Mouse (Mus musculus) forebrain, embryonic 12.5 days (tissue): ENCODE results near the gene Foxb1. TPM values are rescaled to one million over a fixed set of nuclear protein-coding genes. Genes with fewer than 3 reads are reported as not detected.

ENCODE experiments used
- ATAC-seq: fragments of 200-750 bp; cut with Nextera tagmentation; 2 replicates; pipeline ENCODE4 v1.8.0; 2017; ENCODE audit warnings: moderate TSS enrichment; ENCODE audit not compliant: low FRiP score
- H3K27ac ChIP-seq: fragments of 300-500 bp; sonication (generic); 2 replicates; pipeline ENCODE4 v1.5.1; 2016; ENCODE audit warnings: mild to moderate bottlenecking
- H3K27me3 ChIP-seq: fragments of 300-500 bp; sonication (generic); 2 replicates; pipeline ENCODE4 v1.6.1; 2016; ENCODE audit warnings: mild to moderate bottlenecking
- H3K36me3 ChIP-seq: fragments of 300-500 bp; sonication (generic); replicated peaks from 2 replicates; pipeline ENCODE4 v1.6.1; 2016; ENCODE audit warnings: mild to moderate bottlenecking
- H3K4me1 ChIP-seq: fragments of 300-500 bp; sonication (generic); 2 replicates; pipeline ENCODE4 v1.6.1; 2016
- H3K4me2 ChIP-seq: fragments of 300-500 bp; sonication (generic); 2 replicates; pipeline ENCODE4 v1.6.1; 2016; ENCODE audit warnings: mild to moderate bottlenecking, moderate library complexity
- H3K4me3 ChIP-seq: fragments of 300-500 bp; sonication (generic); replicated peaks from 2 replicates; pipeline ENCODE4 v1.5.1; 2016; ENCODE audit warnings: mild to moderate bottlenecking
- H3K9ac ChIP-seq: fragments of 300-500 bp; sonication (generic); 2 replicates; pipeline ENCODE4 v1.6.1; 2016; ENCODE audit warnings: mild to moderate bottlenecking
- H3K9me3 ChIP-seq: fragments of 300-500 bp; sonication (generic); 2 replicates; pipeline ENCODE4 v1.6.1; 2016
- WGBS: fragments of 180-500 bp; shearing (Covaris S2); methylation state at CpG from one replicate; pipeline ENCODE4 v1.1.7; 2016; 5-methylcytosine and 5-hydroxymethylcytosine counted together
- polyA plus RNA-seq: library from polyadenylated mRNA; unstranded; fragments of >200 nt; fragmentation: Nextera tagmentation; extraction: Ambion mirVana; gene quantifications from 2 replicates; pipeline ENCODE4 v1.2.1, GENCODE M21; 2016

Foxb1 gene
- polyA plus RNA-seq, 1 experiment from 2014 or later: 2.8 TPM

DNA sequence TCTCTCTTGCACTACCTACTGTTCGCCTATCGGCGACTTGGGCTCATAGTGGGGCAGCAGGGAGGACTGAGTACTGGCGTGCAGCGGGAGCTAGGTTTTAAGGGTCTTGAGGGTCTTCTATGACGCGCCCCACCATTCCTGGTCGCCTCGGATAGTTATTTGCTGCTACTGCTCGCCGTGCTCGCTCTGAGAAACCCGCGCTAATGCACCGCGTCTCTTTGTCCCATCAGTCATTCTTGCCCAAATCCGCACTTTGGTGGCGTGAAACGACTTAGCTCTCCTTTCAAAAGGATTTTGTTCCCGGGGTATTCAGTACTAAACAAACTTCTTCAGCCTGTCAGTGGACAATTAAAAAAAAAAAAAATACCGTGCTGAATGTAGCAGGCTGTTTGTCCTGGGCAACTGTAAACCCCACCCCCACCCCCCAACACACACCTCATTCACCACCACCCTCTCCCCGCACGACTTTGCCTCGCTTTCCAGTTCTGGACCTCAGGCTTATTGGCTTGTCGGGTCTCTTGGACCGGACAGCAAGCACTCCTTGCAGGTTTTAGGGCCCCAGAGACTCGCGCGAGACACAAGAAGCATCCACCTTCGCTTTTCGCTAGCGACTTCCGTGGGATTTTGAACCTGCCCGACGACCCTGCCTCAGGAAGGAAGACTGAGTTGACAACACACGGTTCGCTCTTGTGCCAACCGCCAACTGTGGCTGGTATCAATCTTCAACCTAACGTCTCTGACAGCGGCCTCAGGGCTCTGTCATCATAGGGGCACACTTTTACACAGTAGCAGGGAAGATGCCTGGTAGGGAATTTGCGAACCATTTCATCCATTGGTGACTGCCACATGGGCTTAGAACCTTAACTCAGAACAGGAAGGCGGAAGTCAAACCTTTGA, 4.1 kb upstream of the Foxb1 start:
- Histone ChIP-seq H3K9ac (no peak overlapping the region), H3K9me3 (no peaks in the 10 kb centered on the region), H3K27ac (0 out of 2 replicates have a peak overlapping the region, but pooled peaks have one; percentile 14), H3K4me2 (peak overlapping the region; percentile 42), H3K4me3 (peak overlapping the region; percentile 19), H3K27me3 (peaks cover 94% of the 10 kb centered on the region), H3K4me1 (peaks cover 91% of the 10 kb centered on the region), H3K36me3 (no peaks in the 10 kb centered on the region)
- under 1% methylated on average over 42 of the region's 42 CpGs for WGBS
- ATAC-seq: no peak

DNA sequence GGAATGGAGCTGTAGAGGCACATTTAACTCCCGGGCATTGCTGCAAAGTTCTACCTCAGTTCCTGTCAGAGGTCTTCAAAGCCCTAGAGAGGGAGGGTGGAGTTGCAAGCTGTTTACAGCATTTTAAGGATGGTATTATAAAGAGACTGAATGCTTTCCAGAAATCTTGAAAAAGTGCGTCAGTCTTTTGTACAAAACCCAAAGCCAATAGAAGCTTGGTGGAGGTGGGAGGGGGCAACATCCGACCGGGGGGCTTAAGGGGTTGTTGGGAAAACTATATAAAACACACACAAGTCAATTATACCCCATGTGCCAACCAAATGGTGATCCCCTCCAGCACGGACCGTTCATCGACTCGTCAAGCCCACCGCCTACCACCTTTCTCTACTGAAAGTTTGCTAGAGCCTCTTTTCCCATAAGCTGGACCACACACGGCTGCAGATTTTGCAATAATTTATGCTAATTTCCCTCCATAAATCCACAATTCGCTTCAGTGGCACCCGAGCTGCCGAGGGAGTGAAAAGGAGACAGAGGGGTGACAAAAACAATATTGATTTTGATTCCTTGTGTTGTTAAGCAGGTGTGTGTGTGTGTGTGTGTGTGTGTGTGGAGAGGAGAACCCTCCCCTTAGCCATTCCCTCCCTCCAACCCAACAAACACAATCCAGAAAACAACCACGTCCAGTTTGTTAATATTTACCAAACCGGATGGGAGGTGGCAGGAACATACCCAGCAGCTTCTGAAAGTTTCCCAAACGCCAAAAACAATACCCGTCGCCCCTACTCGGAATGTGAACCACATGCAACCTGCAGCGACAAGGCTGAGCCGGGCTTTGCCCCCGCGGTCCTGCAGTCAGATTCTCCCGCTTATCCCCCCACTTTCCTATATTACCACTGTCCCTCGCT, 3.2 kb upstream of the Foxb1 start:
- Histone ChIP-seq H3K4me1 (peaks cover 91% of the 10 kb centered on the region), H3K4me2 (peak overlapping the region; percentile 42), H3K9ac (no peak overlapping the region), H3K4me3 (peak overlapping the region; percentile 19), H3K27me3 (peaks cover 94% of the 10 kb centered on the region), H3K27ac (0 out of 2 replicates have a peak overlapping the region, but pooled peaks have one; percentile 14), H3K9me3 (no peaks in the 10 kb centered on the region), H3K36me3 (no peaks in the 10 kb centered on the region)
- ATAC-seq: no peak
- WGBS: under 1% methylated on average over 25 of the region's 25 CpGs

DNA sequence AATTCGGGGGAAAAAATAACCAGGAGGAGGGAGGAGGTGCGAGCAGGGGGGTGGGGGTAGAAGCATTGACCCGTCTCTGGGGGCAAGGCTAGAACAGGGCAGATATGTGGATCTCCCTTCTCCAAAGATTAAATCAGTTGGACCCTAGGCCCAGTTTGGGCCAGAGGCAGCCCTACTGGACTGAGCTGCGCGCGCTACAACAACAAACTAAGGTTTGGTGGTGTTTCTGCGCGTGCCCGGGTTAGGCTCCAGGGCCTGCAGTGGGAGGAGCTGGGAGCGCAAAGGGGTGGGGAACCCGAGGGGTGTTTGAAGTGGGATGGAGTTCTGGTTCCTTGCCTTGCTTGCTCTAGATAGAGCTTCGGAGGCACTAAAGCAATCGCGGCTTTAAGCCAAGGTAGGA, 2.0 kb upstream of the Foxb1 start:
- Histone ChIP-seq H3K9me3 (no peaks in the 10 kb centered on the region), H3K36me3 (no peaks in the 10 kb centered on the region), H3K4me3 (no peak overlapping the region), H3K27ac (no peak overlapping the region), H3K9ac (no peak overlapping the region), H3K4me2 (peak overlapping the region; percentile 42), H3K27me3 (peaks cover 93% of the 10 kb centered on the region), H3K4me1 (peaks cover 86% of the 10 kb centered on the region)
- 0% methylated on average over 14 of the region's 14 CpGs for WGBS
- no peak for ATAC-seq

DNA sequence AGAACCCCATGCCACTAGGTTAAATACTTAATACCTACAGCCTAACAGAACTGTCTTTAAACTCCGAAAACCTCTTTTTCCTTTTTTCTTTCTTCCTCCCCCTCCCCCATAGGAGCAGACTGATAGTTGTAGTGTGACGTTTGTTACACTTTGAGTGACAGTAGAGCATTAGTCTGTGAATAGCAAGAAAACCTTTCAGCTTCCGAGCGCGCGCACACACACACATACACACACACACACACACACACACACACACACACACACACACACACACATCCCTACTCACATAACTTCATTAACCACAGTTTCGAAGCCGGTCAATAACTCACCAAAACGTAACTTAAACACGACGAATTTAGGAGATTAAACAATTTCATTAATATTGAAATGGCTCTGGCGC, 1.5 kb upstream of the Foxb1 start:
- no peaks in the 10 kb centered on the region for H3K9me3 ChIP-seq
- ATAC-seq: no peak
- H3K4me3 ChIP-seq: no peak overlapping the region
- no peak overlapping the region for H3K27ac ChIP-seq
- no peaks in the 10 kb centered on the region for H3K36me3 ChIP-seq
- peaks cover 91% of the 10 kb centered on the region for H3K27me3 ChIP-seq
- 2% methylated on average over 12 of the region's 12 CpGs for WGBS
- no peak overlapping the region for H3K9ac ChIP-seq
- peak overlapping the region; percentile 26; the same call in 1 of the 2 replicates for H3K4me2 ChIP-seq
- H3K4me1 ChIP-seq: peaks cover 82% of the 10 kb centered on the region

DNA sequence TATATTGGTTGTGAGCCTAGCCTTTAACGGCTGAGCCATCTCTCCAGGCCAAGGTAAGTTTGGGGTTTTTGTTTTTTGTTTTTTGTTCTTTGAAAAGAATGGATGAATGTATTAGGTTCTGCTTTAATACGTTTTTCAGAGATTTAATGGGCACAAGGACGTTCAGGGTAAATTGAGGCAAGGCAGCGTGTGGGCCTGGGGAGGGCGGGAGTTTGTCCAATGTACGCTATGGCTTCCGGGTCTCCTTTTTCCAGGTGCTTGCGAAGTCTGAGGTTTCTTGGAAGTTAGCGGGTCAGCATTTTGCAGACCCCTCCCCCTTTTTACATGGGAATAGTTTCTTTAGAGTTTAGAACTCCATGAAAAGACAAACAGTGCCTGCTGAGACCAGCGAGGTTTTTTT, 829 bp upstream of the Foxb1 start:
- ATAC-seq: no peak
- Histone ChIP-seq H3K36me3 (no peaks in the 10 kb centered on the region), H3K9ac (no peak overlapping the region), H3K4me2 (peak overlapping the region; percentile 51; the same call in 1 of the 2 replicates), H3K27ac (no peak overlapping the region), H3K9me3 (no peaks in the 10 kb centered on the region), H3K4me3 (no peak overlapping the region), H3K27me3 (peaks cover 95% of the 10 kb centered on the region), H3K4me1 (peaks cover 79% of the 10 kb centered on the region)
- 1% methylated on average over 10 of the region's 10 CpGs for WGBS

DNA sequence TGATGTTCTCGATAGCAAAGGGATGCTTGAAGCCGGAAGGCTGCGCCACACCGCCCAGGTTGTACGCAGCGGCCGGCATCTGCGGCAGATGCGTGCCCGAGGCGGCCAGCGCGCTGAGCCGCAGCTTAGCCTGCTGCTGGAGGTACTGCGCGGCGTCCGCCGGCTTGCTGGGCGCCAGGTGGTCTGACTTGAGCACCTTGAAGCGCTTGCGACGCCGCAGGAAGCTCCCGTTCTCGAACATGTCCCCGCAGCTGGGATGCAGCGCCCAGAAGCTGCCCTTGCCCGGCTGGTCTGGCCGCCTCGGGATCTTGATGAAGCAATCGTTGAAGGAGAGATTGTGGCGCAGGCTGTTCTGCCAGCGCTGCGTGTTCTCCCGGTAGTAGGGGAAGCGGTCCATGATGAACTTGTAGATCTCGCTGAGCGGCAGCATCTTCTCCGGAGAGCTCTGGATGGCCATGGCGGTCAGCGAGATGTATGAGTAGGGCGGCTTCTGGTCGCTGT, 969 bp downstream of the Foxb1 start:
- no peaks in the 10 kb centered on the region for H3K36me3 ChIP-seq

DNA sequence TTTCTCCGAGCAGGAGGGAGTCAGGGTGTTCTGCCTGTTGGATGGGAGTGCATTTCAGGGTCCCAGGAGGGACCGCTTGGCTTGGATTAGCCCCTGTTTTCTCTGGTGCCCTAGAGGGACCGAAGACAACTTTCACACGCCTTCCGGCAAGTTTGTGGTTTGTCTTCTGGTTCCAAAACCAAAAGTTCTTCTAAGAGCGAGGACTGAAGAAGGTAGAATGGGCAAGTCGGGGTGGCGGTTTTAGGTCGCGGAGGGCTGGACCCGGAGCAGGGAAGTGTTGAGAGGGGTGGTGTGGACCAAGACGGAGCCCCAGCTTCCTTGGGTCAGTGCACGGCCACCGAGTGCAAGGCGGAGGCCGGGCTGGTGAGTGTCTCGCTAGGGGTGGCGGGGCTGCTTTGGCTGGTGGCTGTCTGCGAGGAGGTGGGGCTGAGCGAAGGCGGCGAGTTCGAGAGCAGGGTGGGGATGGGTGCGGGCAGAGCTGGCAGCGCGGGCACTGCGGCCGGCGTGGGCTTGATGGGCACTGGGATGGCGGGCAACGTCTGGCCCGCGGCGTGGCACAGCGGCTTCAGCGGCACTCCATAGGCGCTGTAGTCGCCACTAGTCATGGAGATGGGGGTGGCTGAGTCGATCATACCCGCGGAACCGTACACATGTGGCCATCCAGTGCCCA, 1.7 kb downstream of the Foxb1 start:
- peak overlapping the region; percentile 51 for H3K4me2 ChIP-seq
- H3K4me3 ChIP-seq: peak overlapping the region; percentile 36
- peak overlapping the region; percentile 44 for H3K9ac ChIP-seq
- H3K36me3 ChIP-seq: no peaks in the 10 kb centered on the region
- H3K9me3 ChIP-seq: no peaks in the 10 kb centered on the region
- H3K4me1 ChIP-seq: peaks cover 75% of the 10 kb centered on the region
- H3K27me3 ChIP-seq: peaks cover 95% of the 10 kb centered on the region
- no peak for ATAC-seq
- H3K27ac ChIP-seq: no peak overlapping the region
- WGBS: under 1% methylated on average over 42 of the region's 42 CpGs

More for the DNA sequence above, 969 bp downstream of the Foxb1 start:
- WGBS: under 1% methylated on average over 44 of the region's 44 CpGs
- H3K4me1 ChIP-seq: peaks cover 76% of the 10 kb centered on the region
- H3K27me3 ChIP-seq: peaks cover 95% of the 10 kb centered on the region
- peak overlapping the region; percentile 51 for H3K4me2 ChIP-seq
- no peaks in the 10 kb centered on the region for H3K9me3 ChIP-seq
- 0 out of 2 replicates have a peak overlapping the region, but pooled peaks have one; percentile 25 for H3K27ac ChIP-seq
- ATAC-seq: no peak
- H3K9ac ChIP-seq: peak overlapping the region; percentile 44
- H3K4me3 ChIP-seq: peak overlapping the region; percentile 36

DNA sequence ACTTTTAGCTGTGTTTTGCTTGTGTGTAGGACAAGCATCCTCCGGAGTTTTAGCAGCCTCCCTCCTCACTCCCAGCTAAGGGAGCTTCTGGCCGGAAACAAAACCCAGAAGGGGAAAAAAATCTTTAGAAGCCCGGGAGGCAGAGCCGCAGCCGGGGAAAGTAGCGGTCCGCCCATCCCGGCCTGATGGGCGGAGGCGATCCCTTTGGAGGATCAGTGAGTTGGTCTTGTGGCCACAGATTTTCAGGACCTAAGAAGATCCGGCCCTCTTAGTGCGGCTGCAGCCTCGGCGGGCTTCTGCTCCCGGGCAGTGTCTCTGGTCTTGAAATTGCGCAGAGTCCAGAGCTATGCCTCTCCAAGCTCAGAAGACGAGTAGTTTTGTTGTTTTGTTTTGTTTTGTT, 2.2 kb downstream of the Foxb1 start:
- H3K27me3 ChIP-seq: peaks cover 93% of the 10 kb centered on the region
- ATAC-seq: no peak
- H3K4me2 ChIP-seq: peak overlapping the region; percentile 51
- WGBS: under 1% methylated on average over 17 of the region's 17 CpGs
- H3K9ac ChIP-seq: peak overlapping the region; percentile 44; the same call in 1 of the 2 replicates
- peaks cover 72% of the 10 kb centered on the region for H3K4me1 ChIP-seq
- H3K4me3 ChIP-seq: peak overlapping the region; percentile 36
- no peak overlapping the region for H3K27ac ChIP-seq
- no peaks in the 10 kb centered on the region for H3K36me3 ChIP-seq
- no peaks in the 10 kb centered on the region for H3K9me3 ChIP-seq

DNA sequence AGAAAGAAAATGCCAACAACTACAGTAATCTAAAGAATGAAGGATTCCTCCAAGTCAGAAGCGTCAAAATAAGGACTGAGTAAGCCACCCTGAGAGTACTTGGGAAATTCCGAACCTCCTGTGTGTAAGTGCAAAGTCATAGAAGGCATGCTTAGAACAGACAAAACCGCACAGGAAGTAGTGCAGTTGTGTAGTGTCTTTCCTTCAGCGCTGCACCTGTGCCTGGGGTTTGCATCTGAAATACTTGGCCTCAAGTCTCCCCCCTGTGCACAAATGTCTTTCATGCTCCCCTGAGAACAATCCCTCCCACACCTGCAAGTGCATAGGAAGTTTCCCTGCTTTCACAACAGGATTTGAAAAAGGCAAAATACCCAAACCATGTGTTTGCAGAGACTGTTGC, 3.5 kb downstream of the Foxb1 start:
- WGBS: 2% methylated on average over 4 of the region's 4 CpGs
- Histone ChIP-seq H3K9me3 (no peaks in the 10 kb centered on the region), H3K4me3 (no peak overlapping the region), H3K27me3 (peaks cover 91% of the 10 kb centered on the region), H3K4me1 (peaks cover 61% of the 10 kb centered on the region), H3K27ac (no peak overlapping the region), H3K4me2 (peak overlapping the region; percentile 17; the same call in 1 of the 2 replicates), H3K9ac (no peak overlapping the region), H3K36me3 (no peaks in the 10 kb centered on the region)
- no peak for ATAC-seq

DNA sequence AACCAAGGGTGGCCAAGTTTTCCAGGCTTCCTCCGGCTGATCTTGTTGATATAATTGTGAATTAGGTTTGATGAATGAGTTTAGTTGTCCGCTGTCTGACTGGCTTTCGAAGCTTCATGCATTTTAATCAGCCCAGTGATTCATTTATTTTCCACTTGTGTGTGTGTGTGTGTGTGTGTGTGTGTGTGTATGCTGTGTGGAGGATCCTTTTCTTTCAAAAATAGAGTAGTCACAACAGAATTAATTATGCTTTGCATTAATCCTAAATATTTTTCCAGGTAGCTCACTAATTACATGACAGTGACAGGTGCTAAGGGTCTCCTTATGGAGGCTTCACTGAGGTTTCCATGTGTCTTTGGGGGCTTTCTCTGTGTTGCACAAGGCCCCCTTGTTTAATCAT, 4.3 kb downstream of the Foxb1 start:
- no peak overlapping the region for H3K27ac ChIP-seq
- H3K27me3 ChIP-seq: peaks cover 90% of the 10 kb centered on the region
- 8% methylated on average over 3 of the region's 3 CpGs for WGBS
- no peak overlapping the region for H3K9ac ChIP-seq
- H3K9me3 ChIP-seq: no peaks in the 10 kb centered on the region
- no peak overlapping the region; the same call in 1 of the 2 replicates for H3K4me2 ChIP-seq
- H3K4me3 ChIP-seq: no peak overlapping the region
- ATAC-seq: no peak
- no peaks in the 10 kb centered on the region for H3K36me3 ChIP-seq
- H3K4me1 ChIP-seq: peaks cover 53% of the 10 kb centered on the region

DNA sequence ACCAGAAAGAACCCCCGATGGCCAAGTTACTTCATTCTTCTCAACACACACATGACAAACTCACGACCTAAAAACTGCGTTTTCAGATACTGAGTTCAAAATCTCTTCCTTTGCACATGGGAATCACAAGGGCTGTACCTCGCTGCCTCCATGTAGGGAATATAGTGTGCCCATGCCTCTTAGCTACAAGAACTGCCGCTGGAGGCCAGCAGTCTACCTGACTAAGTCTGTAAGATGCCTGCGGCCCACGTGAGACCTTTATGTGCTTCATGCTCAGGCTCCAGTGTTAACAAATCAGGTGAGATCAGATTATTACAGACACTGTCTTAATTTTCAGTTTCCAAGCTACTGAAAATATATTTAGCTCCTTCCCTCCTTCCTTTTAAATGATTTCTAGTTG, 4.7 kb downstream of the Foxb1 start:
- Histone ChIP-seq H3K9ac (no peak overlapping the region), H3K4me2 (no peak overlapping the region), H3K4me3 (no peak overlapping the region), H3K36me3 (no peaks in the 10 kb centered on the region), H3K4me1 (peaks cover 49% of the 10 kb centered on the region), H3K27me3 (peaks cover 90% of the 10 kb centered on the region), H3K9me3 (no peaks in the 10 kb centered on the region), H3K27ac (no peak overlapping the region)
- 9% methylated on average over 7 of the region's 7 CpGs for WGBS
- no peak for ATAC-seq
